Mouse (Mus musculus) natural killer cell, adult 2 months (primary cell): Measurements from ENCODE around the gene Cryzl1.
"Not testable (repeated sequence)": the region's sequence is repeated elsewhere in the genome, so short reads cannot be mapped to it uniquely, and the experiment has no call there.

ENCODE experiments used
- DNase-seq, 2 experiments: peaks; one replicate each; pipeline ENCODE4 v3.0.0; 2022; ENCODE audit warnings: low spot score in 2 of 2

The Cryzl1 gene

DNA sequence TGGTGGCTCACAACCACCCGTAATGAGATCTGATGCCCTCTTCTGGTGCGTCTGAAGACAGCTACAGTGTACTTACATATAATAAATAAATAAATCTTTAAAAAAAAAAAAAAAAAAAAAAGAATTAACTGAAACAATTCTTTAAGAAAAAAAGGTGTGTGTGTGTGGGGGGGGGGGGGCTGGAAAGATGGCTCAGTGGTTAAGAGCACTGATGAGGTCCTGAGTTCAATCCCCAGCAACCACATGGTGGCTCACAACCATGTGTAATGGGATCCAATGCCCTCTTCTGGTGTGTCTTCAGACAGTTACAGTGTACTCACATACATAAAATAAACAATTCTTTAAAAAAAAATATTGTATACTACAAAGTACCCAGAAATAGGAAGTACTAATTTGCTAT lies 83.4 kb downstream of the Cryzl1 start:
- DNase-seq = not testable (repeated sequence)

DNA sequence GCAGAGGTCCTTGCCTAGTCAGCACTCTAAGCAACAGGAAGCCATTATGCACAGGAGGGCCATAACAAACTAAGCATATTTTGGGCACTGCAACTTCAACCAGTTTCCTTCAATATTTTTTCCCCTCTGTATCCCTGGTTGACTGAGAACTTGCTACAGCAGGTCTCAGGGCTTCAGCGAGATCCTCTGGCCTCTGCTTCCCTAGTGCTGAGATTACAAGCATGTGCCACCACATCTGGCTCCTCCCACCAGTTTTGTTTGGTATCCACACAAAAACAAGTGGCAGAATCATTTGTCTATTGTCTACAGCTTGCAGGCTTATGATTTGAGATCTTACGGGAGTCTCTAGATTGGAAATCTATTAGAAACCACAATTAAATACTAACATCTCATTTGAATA lies 83.9 kb downstream of the Cryzl1 start:
- DNase-seq = no peak

DNA sequence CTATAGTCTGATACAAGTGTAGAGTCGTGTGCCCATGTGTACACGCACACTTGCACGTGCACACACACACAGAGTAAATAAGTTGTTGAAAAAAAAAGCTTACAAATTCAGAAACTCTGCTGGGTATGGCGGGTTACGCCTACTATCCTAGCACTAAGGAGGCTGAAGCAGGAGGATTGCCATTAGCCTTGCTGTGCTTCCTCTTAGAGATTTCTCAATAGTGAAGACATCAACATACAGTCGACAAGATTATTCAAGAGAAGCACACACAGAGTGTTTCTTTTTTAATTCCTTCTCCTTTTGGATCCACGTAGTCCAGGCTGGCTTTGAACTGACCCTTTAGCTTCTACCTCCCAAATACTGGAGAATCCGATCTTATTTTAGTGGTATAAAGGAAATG lies 88.6 kb downstream of the Cryzl1 start:
- no peak for DNase-seq

DNA sequence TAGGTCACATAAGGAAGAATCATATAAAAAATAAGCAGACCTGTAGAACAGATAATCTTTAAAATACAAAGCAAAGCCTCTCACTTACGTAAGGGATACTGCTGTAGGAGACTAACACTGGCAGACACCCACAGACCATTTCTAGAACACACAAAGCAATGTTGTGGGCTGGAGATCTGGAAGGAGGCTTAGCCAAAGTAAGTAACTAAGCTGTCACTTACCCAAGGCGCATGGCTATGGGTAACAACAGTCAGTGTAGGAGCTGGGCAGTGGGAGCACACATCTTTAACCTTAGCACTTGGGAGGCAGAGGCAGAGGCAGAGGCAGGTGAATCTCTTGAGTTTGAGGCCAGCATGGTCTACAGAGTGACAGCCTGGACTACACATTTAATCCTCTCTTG lies 89.1 kb downstream of the Cryzl1 start:
- DNase-seq = no peak
